Mouse (Mus musculus) left cerebral cortex, postnatal 10 days (tissue): ENCODE measurements around the gene Gtf2h3. TPM values are rescaled to one million over a fixed set of nuclear protein-coding genes. Genes with fewer than 3 reads are reported as not detected.
"Not testable (repeated sequence)": the region's sequence is repeated elsewhere in the genome, so short reads cannot be mapped to it uniquely, and the experiment has no call there.

ENCODE experiments used
- DNase-seq, 2 experiments: peaks; one replicate each; pipeline ENCODE4 v3.0.0; 2021 to 2022; ENCODE audit warnings: low spot score in 2 of 2, mixed read lengths in 1 of 2; ENCODE audit errors: extremely low spot score in 1 of 2
- intact Hi-C: fragments of 180-260 bp; cut with DNase I; formaldehyde crosslinking; loops from one replicate; pipeline ENCODE4 v1.15.1; 2025
- total RNA-seq, 2 experiments: library from RNA; stranded (reverse); gene quantifications; 2 replicates each; pipeline ENCODE4 v1.2.3; 2021

Gene Gtf2h3
- total RNA-seq, 2 experiments from 2014 or later = 28.1 to 28.7 TPM

DNA sequence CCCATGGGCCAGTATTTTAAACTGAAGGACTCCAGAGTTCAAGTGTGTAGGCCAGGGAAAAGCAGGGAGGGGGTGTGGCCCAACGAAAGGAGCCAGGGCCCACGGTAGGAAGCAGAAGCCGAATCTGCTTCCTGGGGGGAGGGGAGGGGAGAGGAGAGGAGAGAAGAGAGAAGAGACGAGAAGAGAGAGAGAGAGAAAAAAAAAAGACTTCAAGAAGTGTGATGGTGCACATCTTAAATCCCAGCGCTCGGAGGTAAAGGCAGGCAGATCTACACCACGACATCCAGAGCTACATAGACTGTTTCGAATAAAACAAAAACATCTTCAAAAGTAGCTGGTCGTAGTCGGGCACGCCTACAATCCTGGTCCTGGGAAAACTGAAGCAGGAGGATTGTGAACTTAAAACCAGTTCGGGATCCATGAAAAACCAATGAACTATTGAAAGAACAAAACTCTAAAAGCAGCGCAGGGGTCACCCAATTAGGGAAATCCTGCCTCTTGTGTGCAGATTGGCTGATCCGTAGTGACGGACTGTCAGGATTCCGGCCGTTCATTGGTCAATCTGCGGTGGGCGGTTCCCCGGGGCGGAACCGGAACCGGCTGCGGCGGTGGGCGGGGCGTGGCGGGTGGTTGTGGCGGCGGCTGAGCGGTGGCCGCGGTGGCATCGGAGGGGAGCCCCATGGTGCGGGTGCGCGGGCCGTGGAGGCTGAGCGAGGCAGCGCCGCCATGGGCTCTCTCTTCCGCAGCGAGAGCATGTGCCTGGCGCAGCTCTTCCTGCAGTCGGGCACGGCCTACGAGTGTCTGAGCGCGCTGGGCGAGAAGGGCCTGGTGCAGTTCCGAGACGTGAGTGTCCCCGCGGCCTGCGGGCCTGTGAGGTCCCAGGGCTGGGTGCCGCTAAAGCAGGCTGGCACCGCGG, 49.8 kb downstream of the Gtf2h3 start, which contains the start of gene Atp6v0a2:
TSS of gene Atp6v0a2 (plus strand) at position 129 of the 916 bp plus-strand sequence.
- DNase-seq = peak; percentile 92 to 97
- intact Hi-C loops = no loop called here

DNA sequence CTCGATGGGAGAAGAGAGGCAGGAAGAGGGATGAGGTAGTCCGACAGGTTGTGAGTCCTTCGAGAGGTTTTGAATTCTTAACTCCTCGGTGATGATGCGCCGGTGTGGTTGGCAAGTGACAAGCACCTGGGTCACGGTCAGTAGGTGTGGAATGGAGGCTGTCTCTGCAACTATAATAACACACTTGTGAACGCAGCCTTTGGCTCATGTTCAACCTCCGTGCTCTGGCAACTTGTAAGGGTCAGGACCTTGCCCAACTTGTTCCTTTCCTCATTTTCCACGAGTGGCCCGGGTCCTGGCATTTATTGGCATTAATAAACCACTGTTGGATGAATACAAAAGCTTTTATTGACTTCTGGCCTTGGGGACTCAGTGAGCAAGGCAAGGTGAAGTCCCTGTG, 50.7 kb downstream of the Gtf2h3 start:
- intact Hi-C loops = no loop called here
- no peak for DNase-seq

DNA sequence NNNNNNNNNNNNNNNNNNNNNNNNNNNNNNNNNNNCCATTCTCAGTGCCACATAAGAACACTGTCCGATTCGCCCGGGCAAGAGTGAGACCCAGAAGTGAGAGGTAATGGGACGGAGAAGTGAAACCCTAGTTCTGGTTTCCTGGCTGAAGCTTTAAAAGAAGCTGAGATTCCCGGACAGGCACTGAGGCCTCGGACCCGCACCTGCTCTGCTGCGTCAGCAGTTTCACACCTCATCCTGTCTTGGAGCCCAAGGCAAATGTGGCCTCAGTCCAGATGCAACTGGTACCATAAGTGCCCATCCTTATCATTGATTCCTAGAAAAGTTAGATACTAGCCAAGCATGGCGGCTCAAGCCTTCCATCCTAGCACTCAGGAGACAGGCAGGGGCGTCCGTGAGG, 52.7 kb downstream of the Gtf2h3 start:
- intact Hi-C loops = no loop called here
- DNase-seq = no peak

DNA sequence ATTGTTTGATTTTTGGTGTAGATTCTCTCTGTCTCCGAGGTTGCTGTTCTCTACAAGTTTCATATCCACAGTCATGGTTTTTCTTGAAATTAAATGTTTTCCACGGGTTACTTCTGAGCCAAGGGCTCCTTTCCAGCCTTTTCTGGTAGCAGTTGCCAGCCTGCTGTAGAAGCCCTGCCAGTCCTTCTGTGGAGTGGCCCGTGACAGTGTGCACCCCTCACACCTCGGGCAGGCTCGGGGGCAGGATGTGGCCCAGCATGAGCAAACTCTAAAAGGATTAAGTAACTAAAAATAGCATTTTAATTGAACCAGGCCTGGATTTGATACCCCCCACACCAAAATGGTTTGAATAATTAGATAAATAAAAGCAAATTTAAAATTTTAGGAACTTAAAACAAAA, 53.5 kb downstream of the Gtf2h3 start:
- intact Hi-C loops = no loop called here
- DNase-seq = no peak

DNA sequence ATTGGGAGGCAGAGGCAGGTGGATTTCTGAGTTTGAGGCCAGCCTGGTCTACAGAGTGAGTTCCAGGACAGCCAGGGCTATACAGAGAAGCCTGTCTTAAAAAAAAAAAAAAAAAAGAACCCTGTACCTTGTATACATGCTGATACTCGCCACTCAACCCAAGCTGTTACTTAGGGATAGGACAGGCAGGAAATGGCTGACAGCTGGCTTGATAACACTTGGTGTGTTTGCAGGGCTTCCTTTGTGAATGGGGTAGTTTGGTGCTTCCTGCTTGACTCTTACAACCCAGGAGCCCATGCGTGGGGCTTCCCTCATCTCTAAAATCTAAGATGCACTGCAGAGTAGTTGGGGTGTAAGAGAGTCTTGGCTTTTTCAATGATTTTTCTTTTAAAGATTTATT, 54.5 kb downstream of the Gtf2h3 start:
- no peak for DNase-seq
- intact Hi-C loops = no loop called here

DNA sequence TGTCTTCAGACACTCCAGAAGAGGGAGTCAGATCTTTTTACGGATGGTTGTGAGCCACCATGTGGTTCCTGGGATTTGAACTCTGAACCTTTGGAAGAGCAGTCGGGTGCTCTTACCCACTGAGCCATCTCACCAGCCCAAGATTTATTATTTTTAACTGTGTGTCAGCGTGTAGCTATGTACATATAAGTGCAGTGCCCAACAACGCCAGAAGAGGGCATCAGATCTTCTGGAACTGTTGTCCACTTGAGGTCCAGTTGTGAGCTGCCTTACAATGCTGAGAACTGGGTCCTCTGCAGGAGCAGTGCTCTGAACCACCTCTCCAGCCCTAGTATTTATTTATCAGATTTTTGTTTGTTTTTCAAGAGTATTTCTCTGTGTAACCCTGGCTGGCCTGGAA, 56.1 kb downstream of the Gtf2h3 start:
- peak in 1 of 2 experiments; percentile 55 for DNase-seq
- intact Hi-C loops = not testable (repeated sequence)

DNA sequence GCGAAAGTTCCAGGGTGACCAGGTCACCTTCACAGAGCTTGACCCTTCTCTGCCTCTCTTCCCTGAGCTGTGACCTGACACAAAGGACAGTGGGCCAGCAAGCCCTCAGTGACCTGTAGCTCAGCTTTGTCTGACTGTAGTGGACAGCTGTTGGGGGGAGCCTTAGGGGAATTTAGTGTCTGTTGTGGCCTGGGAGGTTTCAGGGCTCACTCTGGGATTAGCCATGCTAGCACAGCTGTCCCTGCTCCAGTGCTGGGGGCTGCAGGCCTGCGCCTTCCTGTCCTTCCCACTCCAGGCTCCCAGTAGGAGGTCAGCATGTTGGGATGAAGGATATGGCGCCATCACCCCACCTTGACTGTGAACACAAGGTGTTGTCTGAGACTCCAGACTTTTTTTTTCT, 57.2 kb downstream of the Gtf2h3 start:
- DNase-seq = no peak
- intact Hi-C loops = no loop called here

DNA sequence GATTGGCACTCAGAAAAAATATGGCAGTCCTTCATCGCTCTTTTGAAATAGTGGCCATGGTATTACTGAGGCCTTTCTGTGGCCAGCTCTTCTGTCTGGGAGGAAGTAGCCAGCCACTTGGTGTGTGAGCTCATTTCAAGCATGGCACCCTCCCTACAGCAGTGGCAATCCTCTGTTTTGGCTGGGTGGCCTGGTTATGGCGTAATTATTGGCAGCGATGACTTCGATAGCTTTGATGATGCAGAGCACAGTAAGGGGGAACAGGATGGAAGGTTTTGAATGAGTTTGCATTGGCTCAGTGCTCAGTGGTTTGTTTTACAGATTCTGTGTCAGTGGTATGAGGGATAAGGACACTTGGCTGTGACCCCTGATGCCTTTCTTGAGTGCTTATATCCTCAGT, 57.8 kb downstream of the Gtf2h3 start:
- intact Hi-C loops = no loop called here
- no peak for DNase-seq

DNA sequence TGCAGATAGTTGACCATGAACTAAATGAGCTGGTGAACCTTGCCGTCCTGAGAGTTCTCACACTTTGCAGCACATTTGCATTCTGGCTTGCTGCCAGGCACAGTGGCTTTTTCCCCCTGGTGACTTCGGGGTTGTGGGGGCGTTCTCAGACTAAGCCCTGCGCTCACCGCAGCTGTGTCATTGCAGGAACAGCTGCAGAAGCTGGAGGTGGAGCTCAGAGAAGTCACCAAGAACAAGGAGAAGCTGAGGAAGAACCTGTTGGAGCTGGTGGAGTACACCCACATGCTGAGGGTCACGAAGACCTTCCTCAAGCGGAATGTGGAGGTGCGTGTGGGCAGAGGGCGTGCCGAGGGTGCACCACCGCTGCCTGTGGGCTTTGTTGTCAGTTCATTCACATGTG, 58.4 kb downstream of the Gtf2h3 start:
- DNase-seq = no peak
- intact Hi-C loops = no loop called here

DNA sequence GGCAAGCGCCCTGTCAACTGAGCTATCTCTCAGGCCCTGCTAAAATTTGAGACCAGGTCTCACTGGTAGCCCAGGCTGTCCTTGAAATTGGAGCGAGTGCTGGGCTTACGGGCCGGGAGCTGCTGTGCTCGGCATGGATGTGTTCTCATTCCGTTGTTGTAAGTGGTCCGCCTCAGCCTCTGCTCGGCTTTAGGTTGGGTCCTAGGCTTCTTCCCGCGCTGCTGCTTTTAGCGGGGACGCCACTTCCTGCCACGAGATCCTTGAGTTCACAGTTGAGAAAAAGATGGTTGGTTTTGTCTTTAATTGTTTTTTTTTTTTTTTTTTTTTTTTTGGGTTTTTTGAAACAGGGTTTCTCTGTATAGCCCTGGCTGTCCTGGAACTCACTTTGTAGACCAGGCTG, 58.9 kb downstream of the Gtf2h3 start:
- intact Hi-C loops = no loop called here
- DNase-seq = no peak

Other genes starting within 250 kb of the Gtf2h3 start
- gene Cdk2ap1, start 216.1 kb upstream of the Gtf2h3 start, total RNA-seq = 10 to 100 TPM; 86.3 to 97.3 TPM
- gene Sbno1, start 153.1 kb upstream of the Gtf2h3 start, total RNA-seq = 100 to 1,000 TPM; 128 to 143 TPM
- 10 to 100 TPM; 36.2 to 42.3 TPM for gene Kmt5a, start 139.2 kb upstream of the Gtf2h3 start, total RNA-seq
- 10 to 100 TPM; 21.4 to 23.2 TPM for gene Rilpl2, start 100.8 kb upstream of the Gtf2h3 start, total RNA-seq
- gene Snrnp35, start 96.0 kb upstream of the Gtf2h3 start, total RNA-seq = 10 to 100 TPM; 21.1 TPM
- gene Rilpl1, start 47.7 kb upstream of the Gtf2h3 start, total RNA-seq = 10 to 100 TPM; 24.6 to 26.7 TPM
- 100 to 1,000 TPM; 102 to 110 TPM for gene Tmed2, start 38.4 kb upstream of the Gtf2h3 start, total RNA-seq
- gene Ddx55, start 26.3 kb upstream of the Gtf2h3 start, total RNA-seq = 10 to 100 TPM; 24.0 to 25.2 TPM
- gene Eif2b1, start within 50 bp of the Gtf2h3 start, total RNA-seq = 10 to 100 TPM; 44.3 to 52.2 TPM
- gene Atp6v0a2, start 49.4 kb downstream of the Gtf2h3 start, total RNA-seq = 10 to 100 TPM; 44.5 to 45.2 TPM
- gene Dnah10, start 145.9 kb downstream of the Gtf2h3 start, total RNA-seq = under 1 TPM; 0.75 to 0.90 TPM